Mouse (Mus musculus) yolk sac, embryonic 10.5 days (tissue): ENCODE data around the gene Bicd2.

Source experiments
- DNase-seq: peaks from one replicate; pipeline ENCODE4 v3.0.0-alpha.2; 2017; ENCODE audit warnings: low spot score

Bicd2 gene

DNA sequence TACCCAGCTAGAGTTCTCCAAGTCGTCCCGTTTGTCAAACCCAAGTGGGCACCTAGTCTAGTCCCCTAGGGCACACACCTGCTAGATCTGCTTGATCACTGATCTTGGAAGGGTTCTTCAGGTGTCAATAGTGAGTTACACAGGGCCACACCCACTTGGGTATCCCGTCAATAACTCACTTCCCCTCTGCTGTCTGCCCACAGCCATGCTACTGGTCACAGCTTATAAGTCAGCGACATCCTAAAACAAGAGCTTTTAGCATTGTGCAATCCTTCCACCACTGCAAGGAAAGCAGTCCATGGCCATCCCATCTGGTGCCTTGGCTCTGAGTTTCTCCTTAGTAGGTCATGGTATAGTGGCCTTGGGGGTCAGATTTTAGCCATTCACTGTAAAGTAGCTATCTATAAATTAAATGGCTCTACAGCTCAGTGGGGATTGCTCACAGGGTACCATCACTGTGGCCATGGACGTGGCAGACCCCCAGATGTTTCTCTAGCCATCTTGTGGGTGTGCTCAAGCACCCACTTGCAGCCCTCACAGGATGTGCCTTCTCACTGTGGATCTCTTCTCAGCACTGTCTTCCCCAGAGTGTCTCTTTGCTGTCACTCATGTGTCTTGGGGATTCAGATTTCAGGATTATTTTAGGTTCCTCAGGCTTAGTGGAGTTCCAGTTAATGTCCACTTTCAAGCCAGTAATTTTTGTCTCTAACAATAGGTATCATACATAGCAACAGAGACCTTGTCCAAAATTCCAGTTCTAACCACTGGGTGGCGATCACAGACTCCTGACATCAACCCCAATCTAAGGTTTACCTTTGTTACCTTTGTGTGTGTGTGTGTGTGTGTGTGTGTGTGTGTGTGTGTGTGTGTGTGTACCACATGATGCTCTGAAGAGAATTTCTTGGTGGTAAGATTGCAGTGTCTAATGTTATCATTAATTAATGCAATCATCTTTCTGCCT, 14.9 kb upstream of the Bicd2 start:
- DNase-seq = no peak

- no peak for DNase-seq
These were observed 13.3 kb upstream of the Bicd2 start for GRCm38 (mm10) chr13:49328101-49328500.

DNA sequence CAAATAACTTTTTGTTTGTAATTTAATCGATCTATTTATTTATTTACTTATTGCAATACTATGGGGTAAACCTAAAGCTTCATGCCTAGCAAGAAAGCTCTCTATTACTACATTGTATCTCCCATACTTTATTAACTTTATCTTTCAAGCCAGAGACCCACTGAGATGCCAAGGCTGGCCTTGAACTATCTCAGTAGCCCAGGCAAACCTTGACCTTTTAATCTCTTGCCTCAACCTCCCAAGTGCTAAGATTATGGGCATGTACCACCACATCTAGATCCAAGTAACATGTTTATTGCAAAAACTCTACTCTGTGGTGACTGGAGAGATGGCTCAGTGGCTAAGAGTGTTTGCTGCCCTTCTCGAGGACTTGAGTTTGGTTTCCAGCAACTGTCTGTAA, 8.1 kb upstream of the Bicd2 start:
- DNase-seq = no peak

- DNase-seq = no peak
These were observed 6.1 kb upstream of the Bicd2 start for GRCm38 (mm10) chr13:49335077-49335982.

DNA sequence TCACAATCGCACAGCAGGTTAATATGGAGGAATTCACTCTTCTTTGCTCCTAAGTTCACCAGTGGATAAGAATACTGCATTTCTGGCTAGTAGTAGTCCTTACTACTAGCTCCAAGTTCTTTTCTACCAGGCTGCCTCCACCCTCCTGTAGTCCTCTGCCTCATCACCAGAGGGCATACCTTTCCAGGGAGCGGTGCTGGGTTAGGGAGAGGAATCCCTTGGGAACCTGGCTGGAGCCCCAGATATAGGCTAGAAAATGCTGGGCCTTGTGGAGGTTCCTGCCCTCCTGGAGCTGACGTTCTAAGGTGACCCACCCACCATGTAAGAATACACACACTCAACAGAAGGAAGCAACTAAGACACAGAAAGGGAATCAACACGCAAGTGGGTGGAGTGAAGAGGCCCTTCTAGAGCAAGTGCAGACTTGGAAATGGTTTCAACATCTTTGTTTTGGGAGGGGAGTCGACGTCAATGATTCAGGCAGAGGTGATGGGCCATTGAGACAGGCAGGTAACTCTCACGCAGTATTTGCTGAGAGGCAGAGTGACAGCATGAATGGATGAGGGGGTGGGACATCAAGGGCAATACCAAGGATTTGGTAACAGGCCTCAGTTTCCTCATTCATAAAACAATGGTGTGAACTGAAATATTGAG, 2.4 kb upstream of the Bicd2 start:
- peak; percentile 13 for DNase-seq

- DNase-seq = no peak
These were observed 692 bp downstream of the Bicd2 start for GRCm38 (mm10) chr13:49341831-49342722.

DNA sequence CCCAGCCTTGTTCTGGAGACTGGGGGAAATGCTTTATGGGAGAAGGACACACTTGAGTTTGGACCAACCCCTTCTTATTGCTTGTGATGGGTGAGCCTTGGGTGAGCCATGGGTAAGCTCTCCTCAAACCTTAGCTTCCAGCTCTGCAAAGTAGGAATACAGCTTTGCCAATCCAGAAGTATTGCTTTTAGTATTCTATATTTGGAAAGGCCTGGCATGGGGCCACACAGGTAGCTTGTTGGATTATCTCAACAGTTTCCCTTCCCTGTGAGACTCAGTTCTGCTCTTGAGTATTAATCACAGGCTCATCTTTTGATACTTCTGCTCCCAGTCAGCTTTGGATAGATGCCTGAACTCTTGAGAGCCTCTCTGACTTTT, 1.3 kb downstream of the Bicd2 start:
- DNase-seq = no peak

GRCm38 (mm10) chr13:49344567-49344966, 3.2 kb downstream of the Bicd2 start:
- no peak for DNase-seq

DNA sequence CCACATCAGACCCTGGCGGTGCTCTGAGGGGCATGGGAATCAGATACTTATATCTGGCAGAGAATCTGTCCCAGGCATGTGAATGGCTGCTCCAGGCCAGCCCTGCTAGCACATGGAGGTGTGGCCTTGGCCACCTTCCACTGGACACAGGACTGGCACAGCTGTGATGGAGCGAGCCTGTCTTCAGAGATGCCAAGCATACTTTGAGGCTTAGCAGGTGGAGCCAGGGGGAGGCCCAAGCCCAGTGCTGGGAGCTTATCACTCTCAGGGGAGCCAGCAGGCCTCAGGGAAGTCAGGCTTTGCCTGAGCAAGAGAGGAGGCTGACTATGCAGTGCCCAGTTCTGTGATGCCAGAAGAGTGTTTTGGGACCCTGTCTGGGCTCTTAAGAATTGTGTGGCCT, 4.1 kb downstream of the Bicd2 start:
- DNase-seq = no peak

DNA sequence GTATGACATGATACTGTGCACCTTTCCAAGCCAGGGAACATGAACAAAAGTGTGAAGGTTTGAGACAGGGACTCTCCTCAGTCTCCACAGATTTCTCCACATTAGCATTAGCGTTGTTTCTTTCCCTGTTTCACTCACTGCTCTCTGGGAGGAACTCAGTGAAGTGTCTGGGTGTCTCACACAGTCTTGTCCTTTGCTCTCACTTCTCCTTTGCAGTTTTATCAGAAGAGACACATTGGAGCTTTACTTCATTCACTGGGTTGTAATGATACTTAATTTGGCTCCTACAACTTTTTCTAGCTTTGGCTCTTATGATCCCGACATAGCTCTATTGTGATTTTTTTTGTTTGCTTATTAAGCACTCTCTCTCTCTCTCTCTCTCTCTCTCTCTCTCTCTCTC, 7.1 kb downstream of the Bicd2 start:
- DNase-seq = no peak

DNA sequence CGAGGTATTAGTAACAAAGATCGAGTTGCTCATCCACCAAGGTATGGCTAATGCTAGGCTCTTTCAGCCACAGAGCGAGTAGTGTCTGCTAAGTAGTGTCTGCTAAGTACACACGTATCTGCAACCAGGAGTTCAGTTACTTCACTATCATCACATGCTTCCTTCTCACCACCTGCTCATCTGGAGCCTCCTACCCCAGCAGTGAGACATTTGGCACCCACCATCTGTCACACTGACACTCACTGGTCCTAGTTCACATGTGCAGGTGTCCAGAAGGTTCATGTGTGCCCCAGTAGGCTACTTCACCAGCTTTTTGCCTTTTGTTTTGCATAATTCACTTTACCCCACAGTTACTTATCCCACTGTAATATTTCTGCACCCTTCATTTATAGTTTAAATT, 8.0 kb downstream of the Bicd2 start:
- DNase-seq = no peak

DNA sequence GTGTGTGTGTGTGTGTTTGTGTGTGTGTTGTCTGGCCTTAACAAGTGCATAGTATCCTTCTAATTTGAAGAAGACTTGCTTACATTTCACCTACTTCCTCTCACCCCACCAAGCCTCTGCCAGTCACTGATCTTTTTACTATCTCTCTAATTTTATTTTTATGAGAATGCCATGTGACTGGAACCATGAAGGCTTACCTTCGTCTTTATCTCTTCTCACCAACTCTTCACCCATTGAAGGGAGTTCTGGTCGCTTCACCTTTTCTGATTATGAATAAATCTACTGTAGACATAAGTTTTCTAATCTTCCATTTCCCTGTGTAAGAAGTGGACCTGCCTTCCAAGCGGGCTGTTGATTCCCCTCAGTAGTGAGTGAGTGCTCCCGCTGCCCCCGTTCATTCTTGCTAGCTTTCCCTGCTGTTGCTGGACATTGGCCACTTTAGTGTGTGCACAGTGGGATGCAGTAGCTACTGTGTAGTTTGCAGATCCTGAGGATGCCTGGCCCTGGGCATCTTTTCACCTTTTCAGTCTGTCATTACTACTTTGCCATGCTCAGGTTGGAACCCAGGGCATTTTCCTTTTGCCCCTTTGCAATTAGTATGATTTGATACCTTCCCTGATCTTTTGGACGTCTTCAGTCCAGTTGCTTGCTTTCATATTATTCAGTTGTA, 8.6 kb downstream of the Bicd2 start:
- no peak for DNase-seq

- no peak for DNase-seq
These were observed 11.3 kb downstream of the Bicd2 start for GRCm38 (mm10) chr13:49352581-49353159.

DNA sequence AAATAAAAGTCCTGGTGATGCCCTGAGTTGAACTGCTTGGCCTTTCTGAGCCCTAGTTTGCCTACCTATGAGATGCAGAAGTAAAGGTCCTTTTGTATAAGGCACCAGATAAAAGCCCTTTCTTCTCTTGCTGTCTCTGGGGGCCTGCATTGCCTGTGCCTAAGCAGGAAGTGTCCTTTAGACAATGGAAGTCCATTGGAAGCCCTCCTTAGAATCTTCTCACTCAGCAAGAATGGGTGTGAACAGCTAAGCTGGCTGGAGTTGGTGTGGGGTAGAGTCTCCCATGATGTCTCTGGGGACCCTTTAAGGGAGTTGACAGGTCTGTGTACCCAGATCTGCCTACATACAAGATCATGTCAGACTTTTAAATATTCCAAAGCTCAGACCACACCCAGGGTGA, 12.0 kb downstream of the Bicd2 start:
- no peak for DNase-seq

DNA sequence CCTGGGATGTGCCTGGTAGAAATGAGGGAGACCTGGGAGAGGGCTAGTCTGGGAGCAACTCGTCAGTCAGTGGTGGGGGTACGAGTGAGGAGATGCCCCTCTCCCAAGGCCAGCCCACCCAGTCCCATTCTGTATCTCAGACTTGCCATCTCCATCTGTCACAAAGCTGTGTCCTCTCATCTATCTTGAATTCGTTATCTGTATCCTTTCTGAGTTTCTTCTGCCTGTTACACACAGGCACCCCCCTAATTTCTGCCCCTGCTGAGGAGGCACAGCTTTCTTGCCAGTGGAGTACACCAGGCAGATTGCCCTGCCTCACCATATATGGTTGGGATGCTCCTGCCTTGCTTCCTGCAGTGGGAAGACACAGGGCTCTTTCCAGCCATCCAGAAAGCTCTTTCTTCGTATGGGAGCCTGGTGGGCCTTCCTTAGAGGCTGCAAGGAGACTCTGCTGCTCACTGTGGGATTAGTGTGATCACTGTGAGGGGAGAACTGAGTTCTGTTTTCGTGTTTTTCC, 12.7 kb downstream of the Bicd2 start:
- no peak for DNase-seq

- no peak for DNase-seq
These were observed 14.2 kb downstream of the Bicd2 start for GRCm38 (mm10) chr13:49355461-49356061.

- no peak for DNase-seq
These were observed 14.7 kb downstream of the Bicd2 start for GRCm38 (mm10) chr13:49356090-49356489.

GRCm38 (mm10) chr13:49357367-49358026, 16.1 kb downstream of the Bicd2 start:
- DNase-seq = no peak

- DNase-seq = no peak
These were observed 16.8 kb downstream of the Bicd2 start for GRCm38 (mm10) chr13:49358184-49358583.
